ENCODE assay signal across 10 mouse cellular contexts in the genomic region with DNA sequence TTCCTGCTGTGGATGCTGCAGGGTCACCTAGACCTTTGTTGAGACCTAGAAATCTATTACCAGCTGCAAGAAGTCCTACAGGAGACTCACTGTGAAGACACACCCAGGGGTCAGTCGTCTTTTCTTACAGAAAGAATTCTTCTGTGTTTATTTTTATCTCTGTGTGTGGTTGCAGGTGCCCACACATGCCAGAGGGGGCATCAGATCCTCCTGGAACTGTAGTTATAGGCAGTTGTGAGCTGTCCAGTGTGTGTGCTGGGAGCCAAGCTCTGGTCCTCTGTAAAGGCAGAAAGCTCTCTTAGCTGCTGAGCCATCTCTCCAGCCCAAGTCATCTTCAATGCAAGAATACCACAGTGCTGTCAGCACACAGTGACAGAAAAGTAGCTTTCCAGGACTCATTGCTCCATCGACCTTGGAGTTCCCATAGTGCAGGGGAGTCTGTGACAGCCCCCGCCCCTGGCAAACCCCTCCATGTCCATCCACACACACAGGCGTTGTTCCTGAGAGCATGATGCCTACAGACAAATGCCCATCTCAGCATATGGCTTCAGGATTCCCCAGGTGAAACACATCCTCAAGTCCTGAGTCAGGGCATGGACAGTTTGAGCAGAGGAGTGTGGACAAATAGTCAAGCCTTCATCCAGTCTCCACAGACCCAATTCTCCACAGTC. TPM values are rescaled to one million over a fixed set of nuclear protein-coding genes. Genes with fewer than 3 reads are reported as not detected.
A peak's percentile ranks its signal among the peaks of the same experiment; 100 is the strongest.
DNase-seq lines count a peak whose midpoint lies in the region; ATAC-seq and TF ChIP-seq lines count a peak whose summit lies in the region.
"Had no signal": no experiment of that assay in that cellular context is flagged by ENCODE, and none has a peak within 500 bp of the region (broad histone marks: within the 10 kb centered on the region; RNA-seq: fewer than 3 reads in every experiment).

No protein-coding gene starts in this region.

- H3K9me3 ChIP-seq in heart, embryonic 13.5 days = no peaks in the 10 kb centered on the region
- H3K9me3 ChIP-seq in lung, embryonic 16.5 days (ENCODE audit: control insufficient read depth, low read length) = no peaks in the 10 kb centered on the region
- H3K9me3 ChIP-seq: G1E had no signal

- no peak for TF ChIP-seq POLR2A in myocyte (IDR thresholded peaks at IDR 0.05; ENCODE audit: insufficient read length, low read depth)

- peak overlapping the region; percentile 94; the same call in 1 of the 2 replicates for H3K4me3 ChIP-seq in heart, embryonic 13.5 days
- H3K4me3 ChIP-seq in lung, embryonic 16.5 days (ENCODE audit: low read length) = no peak overlapping the region
- H3K4me3 ChIP-seq in brown adipose tissue, adult 24 weeks (ENCODE audit: insufficient read depth, low read depth, low read length) = no peak overlapping the region
- H3K4me3 ChIP-seq in myocyte = no peak overlapping the region

- no peaks in the 10 kb centered on the region for H3K27me3 ChIP-seq in heart, embryonic 13.5 days (replicated peaks)
- H3K27me3 ChIP-seq in lung, embryonic 16.5 days (ENCODE audit: control insufficient read depth, insufficient read depth, low read depth, low read length) = no peaks in the 10 kb centered on the region
- H3K27me3 ChIP-seq in myocyte (ENCODE audit: control insufficient read depth, insufficient read depth, insufficient read length) = no peaks in the 10 kb centered on the region

- peaks cover 83% of the 10 kb centered on the region for H3K4me1 ChIP-seq in heart, embryonic 13.5 days
- peaks cover 60% of the 10 kb centered on the region for H3K4me1 ChIP-seq in lung, embryonic 16.5 days (replicated peaks; ENCODE audit: control insufficient read depth, insufficient read depth, low read length)
- peaks cover 29% of the 10 kb centered on the region for H3K4me1 ChIP-seq in brown adipose tissue, adult 24 weeks (ENCODE audit: control insufficient read depth, insufficient read depth, insufficient read length, low read length)

- no peak for DNase-seq in heart, postnatal 25 days (ENCODE audit: low spot score)
- DNase-seq in lung, postnatal 36 days = no peak
- no peak for DNase-seq in natural killer cell, adult 2 months (ENCODE audit: low spot score in 2 of 2)
- DNase-seq in MN1 (ENCODE audit: low spot score) = no peak

- WGBS in heart, embryonic 13.5 days = 62% methylated on average over 4 of the region's 4 CpGs
- 63% methylated on average over 4 of the region's 4 CpGs for WGBS in lung, embryonic 16.5 days

- peak overlapping the region; percentile 82 for H3K4me2 ChIP-seq in heart, embryonic 13.5 days
- no peak overlapping the region for H3K4me2 ChIP-seq in lung, embryonic 16.5 days (ENCODE audit: low read depth, low read length)
- H3K4me2 ChIP-seq in myocyte (ENCODE audit: low read depth) = peak overlapping the region; percentile 80

- peaks cover 9% of the 10 kb centered on the region for H3K36me3 ChIP-seq in heart, embryonic 13.5 days
- no peaks in the 10 kb centered on the region for H3K36me3 ChIP-seq in lung, embryonic 16.5 days (ENCODE audit: control insufficient read depth, insufficient read depth, low read length)
- no peaks in the 10 kb centered on the region for H3K36me3 ChIP-seq in myocyte (ENCODE audit: control insufficient read depth, insufficient read depth)

- no peak overlapping the region for H3K9ac ChIP-seq in heart, embryonic 13.5 days
- H3K9ac ChIP-seq in lung, embryonic 16.5 days (ENCODE audit: low read length) = no peak overlapping the region

- H3K79me2 ChIP-seq in myocyte (ENCODE audit: control insufficient read depth, insufficient read depth) = peaks cover 31% of the 10 kb centered on the region

- intact Hi-C loops in heart, postnatal 25 days (cut with DNase I) = no loop called here

- ATAC-seq in heart, embryonic 13.5 days (ENCODE audit: extremely low read depth, insufficient number of reproducible peaks, low FRiP score, low TSS enrichment) = no peak
- ATAC-seq in lung, embryonic 16.5 days (ENCODE audit: low read depth) = no peak

- H3K27ac ChIP-seq in heart, embryonic 13.5 days (replicated peaks) = peak overlapping the region; percentile 91; the same call in 1 of the 2 replicates
- peak overlapping the region; percentile 96 for H3K27ac ChIP-seq in lung, embryonic 16.5 days (ENCODE audit: low read length)
- peak overlapping the region; percentile 21; the same call in 1 of the 2 replicates for H3K27ac ChIP-seq in brown adipose tissue, adult 24 weeks (replicated peaks; ENCODE audit: low read depth, low read length)

- H3ac ChIP-seq in myocyte (ENCODE audit: control insufficient read depth, insufficient read length) = no peak overlapping the region

TF ChIP-seq in myocyte, 11 proteins besides CTCF, POLR2A, EP300 and RAD21:
- no peak for TF ChIP-seq REST (IDR thresholded peaks at IDR 0.05; ENCODE audit: insufficient read depth, insufficient read length)
- TF ChIP-seq TCF3 (IDR thresholded peaks at IDR 0.05; ENCODE audit: insufficient read length, low read depth) = no peak
- TF ChIP-seq SRF (IDR thresholded peaks at IDR 0.05; ENCODE audit: control insufficient read depth, insufficient read length, low read depth) = no peak
- no peak for TF ChIP-seq USF1 (IDR thresholded peaks at IDR 0.05; ENCODE audit: low read depth)
- TF ChIP-seq E2F4 (IDR thresholded peaks at IDR 0.05; ENCODE audit: insufficient read depth) = no peak
- TF ChIP-seq CEBPB (IDR thresholded peaks at IDR 0.05; ENCODE audit: insufficient read depth, poor library complexity, severe bottlenecking) = no peak
- TF ChIP-seq MYOG (IDR thresholded peaks at IDR 0.05; ENCODE audit: control insufficient read depth in 1 of 3, insufficient read depth in 1 of 3, insufficient read length in 2 of 3, low read depth in 2 of 3) = no peak
- no peak for TF ChIP-seq POLR2AphosphoS2 (IDR thresholded peaks at IDR 0.05; ENCODE audit: insufficient read length, low read depth)
- TF ChIP-seq TCF12 (IDR thresholded peaks at IDR 0.05; ENCODE audit: insufficient read depth, poor library complexity, severe bottlenecking) = no peak
- TF ChIP-seq MAX (IDR thresholded peaks at IDR 0.05; ENCODE audit: low read depth) = no peak
- no peak for TF ChIP-seq MYOD1 (IDR thresholded peaks at IDR 0.05; ENCODE audit: control insufficient read depth in 1 of 3, insufficient read length in 2 of 3, low read depth in 2 of 3)

RNA-seq across cellular contexts. Expression of a gene that starts 1.3 kb away (rescaled TPM):
- polyA plus RNA-seq in heart, embryonic 13.5 days (2015; fragmentation: Nextera tagmentation; extraction: Ambion mirVana) = 34.1 and 34.8 TPM in 2 replicates
- total RNA-seq in heart, postnatal 25 days (2021) = 10 to 100 TPM; 21.9 to 25.0 TPM
- 70.9 and 71.2 TPM in 2 replicates for polyA plus RNA-seq in lung, embryonic 16.5 days (2015; fragmentation: Nextera tagmentation; extraction: Ambion mirVana)
- polyA plus RNA-seq in brown adipose tissue, adult 24 weeks (2012; ENCODE audit: insufficient read depth, insufficient read length, missing spikeins) = 8.9 and 11.6 TPM in 2 replicates
- 73.3 TPM for polyA plus RNA-seq in myocyte (2012; fragmentation: generic; extraction: Trizol)

RNA-seq across cellular contexts. Expression of a gene that starts 2.9 kb away (rescaled TPM):
- polyA plus RNA-seq in heart, embryonic 13.5 days (2015; fragmentation: Nextera tagmentation; extraction: Ambion mirVana) = 19.7 and 21.2 TPM in 2 replicates
- total RNA-seq in heart, postnatal 25 days (2021) = 1 to 10 TPM; 5.1 to 6.0 TPM
- 35.9 and 37.9 TPM in 2 replicates for polyA plus RNA-seq in lung, embryonic 16.5 days (2015; fragmentation: Nextera tagmentation; extraction: Ambion mirVana)
- polyA plus RNA-seq in brown adipose tissue, adult 24 weeks (2012; ENCODE audit: insufficient read depth, insufficient read length, missing spikeins) = 7.6 and 9.3 TPM in 2 replicates
- polyA plus RNA-seq in myocyte (2012; fragmentation: generic; extraction: Trizol) = 23.8 TPM

RNA-seq across cellular contexts. Expression of a gene that starts 18.2 kb away (rescaled TPM):
- 44.9 and 46.7 TPM in 2 replicates for polyA plus RNA-seq in heart, embryonic 13.5 days (2015; fragmentation: Nextera tagmentation; extraction: Ambion mirVana)
- total RNA-seq in heart, postnatal 25 days (2021) = 10 to 100 TPM; 11.1 to 12.4 TPM
- 49.2 and 52.1 TPM in 2 replicates for polyA plus RNA-seq in lung, embryonic 16.5 days (2015; fragmentation: Nextera tagmentation; extraction: Ambion mirVana)
- 14.6 and 22.6 TPM in 2 replicates for polyA plus RNA-seq in brown adipose tissue, adult 24 weeks (2012; ENCODE audit: insufficient read depth, insufficient read length, missing spikeins)
- 58.3 TPM for polyA plus RNA-seq in myocyte (2012; fragmentation: generic; extraction: Trizol)

RNA-seq across cellular contexts. Expression of a gene that starts 23.4 kb away (rescaled TPM):
- 0.15 TPM in 1 of 2 replicates, not detected in the other for polyA plus RNA-seq in heart, embryonic 13.5 days (2015; fragmentation: Nextera tagmentation; extraction: Ambion mirVana)
- not detected for total RNA-seq in heart, postnatal 25 days (2021)
- polyA plus RNA-seq in lung, embryonic 16.5 days (2015; fragmentation: Nextera tagmentation; extraction: Ambion mirVana) = 0.06 and 0.23 TPM in 2 replicates
- polyA plus RNA-seq in brown adipose tissue, adult 24 weeks (2012; ENCODE audit: insufficient read depth, insufficient read length, missing spikeins) = not detected in 2 replicates
- 0.01 TPM for polyA plus RNA-seq in myocyte (2012; fragmentation: generic; extraction: Trizol)
- polyA plus RNA-seq: frontal cortex, adult 2 months had no signal

RNA-seq across cellular contexts. Expression of a gene that starts 44.1 kb away (rescaled TPM):
- polyA plus RNA-seq in heart, embryonic 13.5 days (2015; fragmentation: Nextera tagmentation; extraction: Ambion mirVana) = 33.4 and 34.9 TPM in 2 replicates
- total RNA-seq in heart, postnatal 25 days (2021) = 10 to 100 TPM; 26.8 to 29.8 TPM
- 45.2 and 46.2 TPM in 2 replicates for polyA plus RNA-seq in lung, embryonic 16.5 days (2015; fragmentation: Nextera tagmentation; extraction: Ambion mirVana)
- 18.2 and 19.3 TPM in 2 replicates for polyA plus RNA-seq in brown adipose tissue, adult 24 weeks (2012; ENCODE audit: insufficient read depth, insufficient read length, missing spikeins)
- polyA plus RNA-seq in myocyte (2012; fragmentation: generic; extraction: Trizol) = 57.4 TPM

Comparison
In these comparisons a context has a peak if more than half of its experiments do, and no peak if none do; other contexts are left out.
1. H3K27ac ChIP-seq: peak in every context shown above with its lines; median percentile 96 in lung, embryonic 16.5 days; 91 in heart, embryonic 13.5 days; 21 in brown adipose tissue, adult 24 weeks.